Mouse (Mus musculus): ENCODE measurements around the gene Gal3st1.

DNA sequence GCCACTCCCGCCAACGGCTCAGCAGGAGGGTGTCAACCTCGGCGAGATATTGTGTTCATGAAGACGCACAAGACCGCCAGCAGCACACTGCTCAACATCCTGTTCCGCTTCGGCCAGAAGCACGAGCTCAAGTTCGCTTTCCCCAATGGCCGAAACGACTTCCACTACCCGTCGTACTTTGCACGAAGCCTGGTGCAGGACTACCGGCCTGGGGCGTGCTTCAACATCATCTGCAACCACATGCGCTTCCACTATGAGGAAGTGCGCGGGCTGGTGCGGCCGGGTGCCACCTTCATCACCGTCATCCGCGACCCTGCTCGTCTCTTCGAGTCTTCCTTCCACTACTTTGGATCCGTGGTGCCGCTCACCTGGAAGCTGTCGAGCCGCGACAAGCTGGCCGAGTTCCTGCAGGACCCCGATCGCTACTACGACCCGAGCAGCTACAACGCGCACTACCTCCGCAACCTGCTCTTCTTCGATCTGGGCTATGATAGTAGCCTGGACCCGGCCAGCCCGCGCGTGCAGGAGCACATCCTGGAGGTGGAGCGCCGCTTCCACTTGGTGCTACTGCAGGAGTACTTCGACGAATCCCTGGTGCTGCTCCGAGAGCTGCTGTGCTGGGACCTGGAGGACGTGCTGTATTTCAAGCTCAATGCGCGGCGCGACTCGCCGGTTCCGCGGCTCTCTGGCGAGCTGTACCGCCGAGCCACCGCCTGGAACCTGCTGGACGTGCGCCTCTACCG, 14.7 kb downstream of the Gal3st1 start:
- no peak for TF ChIP-seq CTCF (IDR thresholded peaks at IDR 0.05; ENCODE audit: low read depth, low read length)
- TF ChIP-seq TAL1 (conservative IDR thresholded peaks at IDR 0.05; ENCODE audit: low read depth, low read length), result no peak
- TF ChIP-seq POLR2AphosphoS5 (IDR thresholded peaks at IDR 0.05; ENCODE audit: insufficient replicate concordance, low read depth, low read length), result no peak
- no peak for TF ChIP-seq GATA2 (IDR thresholded peaks at IDR 0.05; ENCODE audit: borderline replicate concordance, low read depth, low read length)

Measured in G1E (cell line).